Mouse (Mus musculus): ENCODE measurements around the gene Utp14a. TPM values are rescaled to one million over a fixed set of nuclear protein-coding genes. Genes with fewer than 3 reads are reported as not detected.

Gene Utp14a
- polyA plus RNA-seq, 1 experiment from 2014 or later, result 25.1 TPM

- no peak for ATAC-seq (ENCODE audit: low FRiP score)
- WGBS, result 68% methylated on average over 3 of the region's 3 CpGs
Measured at GRCm38 (mm10) chrX:48317444-48317843, 60.8 kb downstream of the Utp14a start.

GRCm38 (mm10) chrX:48318194-48318593, 61.5 kb downstream of the Utp14a start:
- Histone ChIP-seq H3K27me3 (peaks cover 20% of the 10 kb centered on the region), H3K9me3 (no peaks in the 10 kb centered on the region), H3K4me3 (replicated peaks) (no peak overlapping the region), H3K4me1 (no peaks in the 10 kb centered on the region; the same call in 1 of the 2 replicates), H3K9ac (no peak overlapping the region), H3K27ac (no peak overlapping the region), H3K4me2 (no peak overlapping the region), H3K36me3 (replicated peaks) (no peaks in the 10 kb centered on the region)
- no peak for ATAC-seq (ENCODE audit: low FRiP score)
- 25% methylated on average over 9 of the region's 9 CpGs for WGBS

More at GRCm38 (mm10) chrX:48317444-48317843, 60.8 kb downstream of the Utp14a start:
- no peak overlapping the region for H3K27ac ChIP-seq
- H3K4me1 ChIP-seq, result no peaks in the 10 kb centered on the region; the same call in 1 of the 2 replicates
- H3K27me3 ChIP-seq, result peaks cover 20% of the 10 kb centered on the region
- H3K4me2 ChIP-seq, result no peak overlapping the region
- no peak overlapping the region for H3K9ac ChIP-seq
- H3K4me3 ChIP-seq (replicated peaks), result no peak overlapping the region
- no peaks in the 10 kb centered on the region for H3K36me3 ChIP-seq (replicated peaks)
- H3K9me3 ChIP-seq, result no peaks in the 10 kb centered on the region

Other genes starting within 250 kb of the Utp14a start
- gene Apln, start 222.0 kb upstream of the Utp14a start, polyA plus RNA-seq (2016; fragmentation: Nextera tagmentation; extraction: Ambion mirVana), result 5.3 and 5.9 TPM in 2 replicates
- gene Xpnpep2, start 148.1 kb upstream of the Utp14a start, polyA plus RNA-seq (2016; fragmentation: Nextera tagmentation; extraction: Ambion mirVana), result 0.55 and 1.2 TPM in 2 replicates
- gene Sash3, start 110.4 kb upstream of the Utp14a start, polyA plus RNA-seq (2016; fragmentation: Nextera tagmentation; extraction: Ambion mirVana), result 0.45 and 0.77 TPM in 2 replicates
- 6.6 and 6.9 TPM in 2 replicates for gene Zdhhc9, start 48.0 kb upstream of the Utp14a start, polyA plus RNA-seq (2016; fragmentation: Nextera tagmentation; extraction: Ambion mirVana)
- 6.4 and 6.7 TPM in 2 replicates for gene Bcorl1, start 84.5 kb downstream of the Utp14a start, polyA plus RNA-seq (2016; fragmentation: Nextera tagmentation; extraction: Ambion mirVana)
- gene Elf4, start 206.3 kb downstream of the Utp14a start, polyA plus RNA-seq (2016; fragmentation: Nextera tagmentation; extraction: Ambion mirVana), result 1.6 and 1.7 TPM in 2 replicates

All from forebrain, embryonic 12.5 days (tissue).